Mouse (Mus musculus) cortical plate, adult 2 months (tissue): ENCODE measurements around the gene Spock3.

Experiments
- CTCF ChIP-seq: fragments of 200-500 bp; IDR thresholded peaks from 2 replicates; pipeline ENCODE4 v1.5.1; 2011; ENCODE audit warnings: mild to moderate bottlenecking, control low read depth, low read length; ENCODE audit not compliant: insufficient read depth; ENCODE audit errors: extremely low read depth
- POLR2A ChIP-seq: fragments of 200-500 bp; IDR thresholded peaks from 2 replicates; pipeline ENCODE4 v1.6.1; 2011; ENCODE audit warnings: mild to moderate bottlenecking, low read length, control low read depth; ENCODE audit not compliant: insufficient read depth; ENCODE audit errors: extremely low read depth

DNA sequence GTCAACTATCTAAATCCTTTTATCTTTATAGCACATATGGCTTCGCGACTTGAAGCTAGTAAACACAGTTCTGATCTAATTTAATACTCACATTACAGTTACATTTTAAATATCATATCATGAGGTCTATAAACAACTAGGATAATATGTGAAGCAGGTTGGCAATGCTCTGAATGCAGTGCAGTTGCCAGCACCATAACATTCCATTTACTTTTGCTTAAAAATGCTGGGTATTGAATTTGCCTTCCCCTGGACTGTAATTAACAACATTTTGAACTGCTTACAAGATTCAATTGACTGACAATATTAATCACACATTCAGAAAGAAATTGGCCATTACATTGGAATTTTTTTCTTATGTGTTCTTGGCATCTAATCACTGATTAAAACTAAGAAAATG lies 147.4 kb downstream of the Spock3 start:
- TF ChIP-seq CTCF = no peak
- TF ChIP-seq POLR2A = no peak
